Mouse (Mus musculus) erythroblast, embryonic 14.5 days (primary cell): Measurements from ENCODE around the gene Dnaja3.

ENCODE experiments used
- GATA1 ChIP-seq: IDR thresholded peaks from 2 replicates; pipeline ENCODE4 v1.6.1; 2012; ENCODE audit warnings: low read length, inconsistent platforms, mixed read lengths
- TAL1 ChIP-seq: IDR thresholded peaks from 3 replicates; pipeline ENCODE4 v1.6.1; 2012; ENCODE audit warnings: low read length, inconsistent platforms, mixed read lengths

- TF ChIP-seq GATA1, result no peak
- no peak for TF ChIP-seq TAL1
These were observed 79.1 kb downstream of the Dnaja3 start, which contains the start of gene Nmral1 for GRCm38 (mm10) chr16:4718753-4719518.
